Mouse (Mus musculus): ENCODE results near the gene Gm21244. TPM values are rescaled to one million over a fixed set of nuclear protein-coding genes. Genes with fewer than 3 reads are reported as not detected.
"Not testable (repeated sequence)": the region's sequence is repeated elsewhere in the genome, so short reads cannot be mapped to it uniquely, and the experiment has no call there.

Gene Gm21244
- not detected in 2 replicates for polyA plus RNA-seq (2014; fragmentation: Nextera tagmentation; extraction: Ambion mirVana)

DNA sequence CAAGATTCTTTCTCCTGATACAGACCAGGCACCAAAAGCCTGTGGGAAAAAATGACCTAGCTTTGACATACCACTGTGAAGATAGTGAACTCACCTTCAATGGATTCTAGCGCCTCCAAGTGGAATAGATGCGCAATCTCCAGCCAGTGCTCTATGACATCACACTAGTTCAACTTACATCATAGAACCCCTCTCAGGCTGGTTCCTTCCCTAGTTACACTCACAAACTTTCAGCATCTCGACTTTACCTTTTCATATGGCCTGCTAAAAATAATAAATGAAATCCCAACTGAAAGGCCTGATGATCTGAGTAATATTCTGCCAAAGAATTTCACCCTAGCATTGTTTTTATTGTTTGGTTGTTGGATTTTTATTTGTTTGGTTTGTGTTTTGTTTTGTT lies at the start of gene Gm21244:
Gene Gm21244, minus strand, starts transcription at position 101 of the 400 bp plus-strand sequence.
- ATAC-seq (replicated peaks; ENCODE audit: low FRiP score, low TSS enrichment, low read depth); H3K27ac ChIP-seq (ENCODE audit: low read depth); H3K4me1 ChIP-seq (replicated peaks; ENCODE audit: control insufficient read depth, insufficient read depth, low read length); H3K9me3 ChIP-seq (ENCODE audit: control insufficient read depth, low read length); H3K9ac ChIP-seq (ENCODE audit: low read length); H3K4me2 ChIP-seq (ENCODE audit: low read length); H3K4me3 ChIP-seq (ENCODE audit: low read depth, low read length); H3K36me3 ChIP-seq (ENCODE audit: control insufficient read depth, insufficient read depth, low read length); DNase-seq (ENCODE audit: low spot score); H3K27me3 ChIP-seq (replicated peaks; ENCODE audit: control insufficient read depth, insufficient read depth, low read length): not testable (repeated sequence)
- WGBS, result no CpG with 5 or more reads among the region's 3 CpGs

Other genes starting within 250 kb of the Gm21244 start
- not detected in 2 replicates for gene Gm28998, start 84.5 kb upstream of the Gm21244 start, polyA plus RNA-seq (2014; fragmentation: Nextera tagmentation; extraction: Ambion mirVana)
- not detected in 2 replicates for gene Gm21788, start 235.7 kb upstream of the Gm21244 start, polyA plus RNA-seq (2014; fragmentation: Nextera tagmentation; extraction: Ambion mirVana)